In the genomic region with DNA sequence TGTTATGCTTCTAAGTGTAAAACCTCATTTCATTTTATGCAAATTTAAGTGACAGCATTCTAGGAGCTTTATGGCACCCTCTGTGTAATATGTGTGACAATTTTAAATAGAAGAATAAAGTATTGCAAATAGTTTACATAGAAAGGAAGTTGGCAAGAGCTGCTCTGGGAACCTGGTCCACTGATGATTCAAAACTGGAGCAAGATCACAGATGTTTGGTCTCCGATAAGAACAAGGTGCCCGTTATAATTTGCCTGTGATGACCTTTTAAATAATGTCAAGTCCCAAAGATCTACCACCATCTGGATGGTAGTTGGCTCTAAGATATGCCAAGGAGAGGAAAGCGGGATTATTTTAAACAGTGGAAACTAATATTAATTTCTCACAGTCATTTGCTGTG, we compare ENCODE assay signal across 20 mouse cellular contexts.
DNase-seq lines count a peak whose midpoint lies in the region; ATAC-seq and TF ChIP-seq lines count a peak whose summit lies in the region.
"Had no signal": no experiment of that assay in that cellular context is flagged by ENCODE, and none has a peak within 500 bp of the region (broad histone marks: within the 10 kb centered on the region; RNA-seq: fewer than 3 reads in every experiment).

No protein-coding gene starts in this region.

- ATAC-seq in erythroid progenitor cell, adult 5-6 weeks (replicated peaks; ENCODE audit: low FRiP score, poor library complexity, severe bottlenecking), result 0 out of 2 replicates have a peak, but pooled peaks have one; percentile 42
- no peak for ATAC-seq in midbrain, postnatal 0 days (ENCODE audit: low FRiP score)
- ATAC-seq: forebrain, embryonic 14.5 days; forebrain, embryonic 16.5 days had no signal

- TF ChIP-seq EP300 in MEL (IDR thresholded peaks at IDR 0.05; ENCODE audit: low read depth in 1 of 2, low read length in 2 of 2), result no peak

- H3K4me2 ChIP-seq in midbrain, postnatal 0 days (ENCODE audit: low read depth, low read length, poor library complexity, severe bottlenecking), result no peak overlapping the region
- H3K4me2 ChIP-seq: embryonic facial prominence, embryonic 13.5 days; embryonic facial prominence, embryonic 15.5 days; forebrain, embryonic 12.5 days had no signal

- no peaks in the 10 kb centered on the region for H3K36me3 ChIP-seq in MEL (ENCODE audit: control insufficient read depth in 1 of 2, insufficient read depth in 2 of 2, low read length in 2 of 2)
- no peaks in the 10 kb centered on the region for H3K36me3 ChIP-seq in midbrain, postnatal 0 days (ENCODE audit: insufficient read depth, low read length)
- H3K36me3 ChIP-seq: embryonic facial prominence, embryonic 13.5 days; embryonic facial prominence, embryonic 15.5 days; forebrain, embryonic 10.5 days; forebrain, embryonic 12.5 days had no signal

- WGBS in midbrain, postnatal 0 days, result 87% methylated on average over 3 of the region's 3 CpGs

- no peaks in the 10 kb centered on the region for H3K27me3 ChIP-seq in MEL (ENCODE audit: control insufficient read depth in 1 of 2, insufficient read depth in 2 of 2, low read length in 2 of 2)
- H3K27me3 ChIP-seq in midbrain, postnatal 0 days (ENCODE audit: insufficient read depth, low read length), result no peaks in the 10 kb centered on the region
- H3K27me3 ChIP-seq: embryonic facial prominence, embryonic 13.5 days; embryonic facial prominence, embryonic 15.5 days; forebrain, embryonic 12.5 days had no signal

- no peak overlapping the region for H3K4me3 ChIP-seq in MEL (ENCODE audit: control insufficient read depth in 1 of 2, insufficient read depth in 1 of 2, low read depth in 2 of 2, low read length in 2 of 2)
- H3K4me3 ChIP-seq in midbrain, postnatal 0 days (ENCODE audit: low read depth, low read length), result no peak overlapping the region
- H3K4me3 ChIP-seq: embryonic facial prominence, embryonic 13.5 days; embryonic facial prominence, embryonic 15.5 days; forebrain, embryonic 10.5 days; forebrain, embryonic 12.5 days had no signal

- DNase-seq in MEL (ENCODE audit: low read depth, low spot score), result no peak
- DNase-seq in midbrain, postnatal 0 days (ENCODE audit: low spot score), result no peak
- no peak for DNase-seq in adrenal gland, adult 18-20 months (ENCODE audit: low spot score in 2 of 2)
- DNase-seq in cerebellum, adult 18-20 months, result no peak
- DNase-seq: adrenal gland, adult 8-10 months; adrenal gland, postnatal 14 days; adrenal gland, postnatal 36 days; cerebellum, adult 11-12 months; cerebellum, adult 8-10 months; cerebellum, adult 9-11 months; cerebellum, postnatal 14 days; cerebellum, postnatal 36 days; embryo, embryonic 11 days had no signal

- no peak for TF ChIP-seq CTCF in MEL (IDR thresholded peaks at IDR 0.05 in 2 of 3, conservative IDR thresholded peaks at IDR 0.05 in 1 of 3; ENCODE audit: control insufficient read depth in 1 of 3, insufficient read depth in 1 of 3, low read depth in 2 of 3, low read length in 3 of 3, poor library complexity in 1 of 3, severe bottlenecking in 1 of 3)
- TF ChIP-seq CTCF in midbrain, postnatal 0 days (IDR thresholded peaks at IDR 0.05), result no peak

- no peak for TF ChIP-seq RAD21 in MEL (IDR thresholded peaks at IDR 0.05; ENCODE audit: low read depth, low read length)

- no peak overlapping the region for H3K27ac ChIP-seq in MEL (ENCODE audit: control insufficient read depth, low read depth, low read length)
- no peak overlapping the region for H3K27ac ChIP-seq in midbrain, postnatal 0 days (ENCODE audit: low read depth, low read length)
- H3K27ac ChIP-seq: embryonic facial prominence, embryonic 13.5 days; embryonic facial prominence, embryonic 15.5 days; forebrain, embryonic 10.5 days; forebrain, embryonic 12.5 days had no signal

- no peaks in the 10 kb centered on the region for H3K79me2 ChIP-seq in MEL (ENCODE audit: control insufficient read depth, insufficient read depth, low read length, poor library complexity)

- TF ChIP-seq POLR2A in MEL (IDR thresholded peaks at IDR 0.05; ENCODE audit: control insufficient read depth in 1 of 2, insufficient read depth in 1 of 2, low read depth in 1 of 2, low read length in 2 of 2, poor library complexity in 1 of 2), result no peak

- 0 out of 4 replicates have a peak, but pooled peaks cover 0 to 3% of the 10 kb centered on the region in 2 experiments for H3K4me1 ChIP-seq in MEL (ENCODE audit: control insufficient read depth in 1 of 2, insufficient read depth in 2 of 2, low read length in 2 of 2)
- H3K4me1 ChIP-seq in midbrain, postnatal 0 days (ENCODE audit: insufficient read depth, low read length), result no peaks in the 10 kb centered on the region
- H3K4me1 ChIP-seq: embryonic facial prominence, embryonic 13.5 days; embryonic facial prominence, embryonic 15.5 days; forebrain, embryonic 10.5 days; forebrain, embryonic 12.5 days had no signal

- H3K9me3 ChIP-seq in MEL (replicated peaks; ENCODE audit: insufficient read depth, low read length), result no peaks in the 10 kb centered on the region
- no peaks in the 10 kb centered on the region for H3K9me3 ChIP-seq in midbrain, postnatal 0 days (ENCODE audit: low read length)
- H3K9me3 ChIP-seq: embryonic facial prominence, embryonic 13.5 days; embryonic facial prominence, embryonic 15.5 days; forebrain, embryonic 12.5 days had no signal

- no peak overlapping the region for H3K9ac ChIP-seq in MEL (ENCODE audit: control insufficient read depth, low read depth, low read length, poor library complexity, severe bottlenecking)
- H3K9ac ChIP-seq in midbrain, postnatal 0 days (replicated peaks; ENCODE audit: low read length, poor library complexity, severe bottlenecking), result no peak overlapping the region
- H3K9ac ChIP-seq: embryonic facial prominence, embryonic 13.5 days; embryonic facial prominence, embryonic 15.5 days; forebrain, embryonic 12.5 days had no signal

TF ChIP-seq in MEL, 35 proteins besides CTCF, POLR2A, EP300 and RAD21:
- TF ChIP-seq TCF12 (IDR thresholded peaks at IDR 0.05; ENCODE audit: low read depth, low read length), result peak; percentile 11; the same call in 1 of the 2 replicates
- no peak for TF ChIP-seq GATA1 (IDR thresholded peaks at IDR 0.05; ENCODE audit: low read depth, low read length)
